Mouse (Mus musculus) spleen, adult 2 months (tissue): Measurements from ENCODE around the gene Fzr1.

Experiments used
- CTCF ChIP-seq: fragments of 200-500 bp; IDR thresholded peaks from 2 replicates; pipeline ENCODE4 v1.5.1; 2011; ENCODE audit warnings: mild to moderate bottlenecking, inconsistent platforms; ENCODE audit not compliant: insufficient read depth, insufficient read length, insufficient replicate concordance; ENCODE audit errors: extremely low read depth
- POLR2A ChIP-seq: fragments of 200-500 bp; IDR thresholded peaks from 2 replicates; pipeline ENCODE4 v1.6.1; 2011; ENCODE audit warnings: low read depth, low read length, inconsistent platforms

DNA sequence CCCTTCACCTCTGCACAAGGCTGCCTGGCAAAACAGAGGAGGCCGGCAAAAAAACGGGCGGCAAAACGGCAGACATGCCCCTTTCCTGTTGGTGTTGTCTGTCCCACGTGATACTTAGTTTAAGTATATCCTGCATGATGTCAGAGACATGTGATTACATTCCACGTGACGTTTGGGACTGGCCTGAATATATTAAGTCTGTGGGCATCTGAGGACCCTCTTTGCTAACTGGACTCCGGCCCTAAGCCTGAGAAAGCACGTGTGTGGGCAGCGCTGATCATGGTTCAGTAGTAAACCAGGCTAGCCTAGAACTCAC is 22.8 kb upstream of the Fzr1 start:
- TF ChIP-seq POLR2A, result no peak
- no peak for TF ChIP-seq CTCF
